Mouse (Mus musculus) lung, adult 2 months (tissue): ENCODE data around the gene Foxa3. TPM values are rescaled to one million over a fixed set of nuclear protein-coding genes. Genes with fewer than 3 reads are reported as not detected.
"Not testable (repeated sequence)": the region's sequence is repeated elsewhere in the genome, so short reads cannot be mapped to it uniquely, and the experiment has no call there.

Experiments used
- DNase-seq: peaks from one replicate; pipeline ENCODE4 v3.0.0; 2022
- H3K4me1 ChIP-seq: fragments of 200-500 bp; 2 replicates; pipeline ENCODE4 v1.6.1; 2011; ENCODE audit warnings: low read length; ENCODE audit not compliant: control insufficient read depth, insufficient read depth
- H3K4me3 ChIP-seq: fragments of 200-500 bp; replicated peaks from 2 replicates; pipeline ENCODE3; 2011; ENCODE audit warnings: low read depth, mild to moderate bottlenecking, control low read depth, low read length; ENCODE audit errors: extremely low read depth
- CTCF ChIP-seq: fragments of 200-500 bp; IDR thresholded peaks from 2 replicates; pipeline ENCODE4 v1.5.1; 2011; ENCODE audit warnings: mild to moderate bottlenecking, low read length, control low read depth; ENCODE audit not compliant: insufficient read depth
- POLR2A ChIP-seq: fragments of 200-500 bp; IDR thresholded peaks from 2 replicates; pipeline ENCODE4 v1.6.1; 2011; ENCODE audit warnings: low read depth, mild to moderate bottlenecking, control low read depth, low read length, borderline replicate concordance; ENCODE audit errors: extremely low read depth
- WGBS: fragments of 180-500 bp; shearing (Covaris S2); methylation state at CpG from one replicate; pipeline ENCODE4 v1.1.7; 2018; 5-methylcytosine and 5-hydroxymethylcytosine counted together
- polyA plus RNA-seq: library from polyadenylated mRNA; depleted of rRNA; stranded (reverse); fragments of >200 nt; gene quantifications from 2 replicates; pipeline ENCODE4 v1.2.3, GENCODE M21; 2012; rRNA removed

The Foxa3 gene
- 0.39 and 0.60 TPM in 2 replicates for polyA plus RNA-seq

DNA sequence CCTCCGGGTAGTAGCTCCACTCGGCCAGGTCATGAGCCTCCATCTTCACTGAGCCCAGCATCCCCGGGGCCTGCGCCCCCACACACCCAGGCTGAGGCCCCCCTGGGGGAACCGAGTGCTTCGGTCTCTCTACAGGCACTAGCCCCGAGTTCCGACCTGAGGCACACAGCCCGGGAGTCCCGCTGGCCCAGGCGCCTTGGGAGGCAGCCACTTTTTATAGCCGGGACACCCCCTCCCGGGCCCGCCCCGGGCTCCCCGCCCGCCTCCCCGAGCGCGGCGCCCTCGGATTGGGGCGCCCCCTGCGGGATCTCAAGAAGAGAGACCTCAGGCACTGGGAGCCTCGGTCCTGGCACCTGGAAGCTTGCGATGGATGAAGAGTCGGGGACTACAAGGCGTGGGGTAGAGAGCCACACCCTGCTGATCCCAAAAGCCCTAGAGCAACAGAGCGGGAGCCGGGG lies at the start of gene Foxa3:
TSS of gene Foxa3 (minus strand) at position 182 of the 458 bp plus-strand sequence.
- DNase-seq, result no peak
- 2% methylated on average over 29 of the region's 30 CpGs for WGBS
- Histone ChIP-seq H3K4me1 (peaks cover 7% of the 10 kb centered on the region), H3K4me3 (peak within 1 kb of the TSS; percentile 86)
- TF ChIP-seq POLR2A (no peak), CTCF (no peak)

- not testable (repeated sequence) for H3K4me1 ChIP-seq, DNase-seq, H3K4me3 ChIP-seq
- WGBS, result 44% methylated on average over 3 of the region's 3 CpGs
Observed at GRCm38 (mm10) chr7:19071024-19071423, 47.7 kb upstream of the Foxa3 start.

GRCm38 (mm10) chr7:19069500-19069899 lies 46.2 kb upstream of the Foxa3 start:
- 49% methylated on average over 3 of the region's 3 CpGs for WGBS
- H3K4me1 ChIP-seq, result no peaks in the 10 kb centered on the region
- no peak overlapping the region for H3K4me3 ChIP-seq
- TF ChIP-seq POLR2A (no peak), CTCF (peak; percentile 51)
- no peak for DNase-seq

- DNase-seq, result peak; percentile 72
- H3K4me3 ChIP-seq, result no peak overlapping the region
- 1% methylated on average over 2 of the region's 2 CpGs for WGBS
Observed at GRCm38 (mm10) chr7:19068707-19069106, 45.4 kb upstream of the Foxa3 start.

GRCm38 (mm10) chr7:19067935-19068334 lies 44.6 kb upstream of the Foxa3 start:
- Histone ChIP-seq H3K4me3 (no peak overlapping the region), H3K4me1 (no peaks in the 10 kb centered on the region)
- 63% methylated on average over 13 of the region's 14 CpGs for WGBS
- TF ChIP-seq POLR2A (no peak), CTCF (no peak)
- DNase-seq, result no peak

More at GRCm38 (mm10) chr7:19068707-19069106, 45.4 kb upstream of the Foxa3 start:
- TF ChIP-seq POLR2A, result no peak
- peak; percentile 79 for TF ChIP-seq CTCF
- H3K4me1 ChIP-seq, result no peaks in the 10 kb centered on the region

GRCm38 (mm10) chr7:19067063-19067462 lies 43.7 kb upstream of the Foxa3 start:
- H3K4me1 ChIP-seq, result no peaks in the 10 kb centered on the region
- H3K4me3 ChIP-seq, result no peak overlapping the region
- 39% methylated on average over 14 of the region's 14 CpGs for WGBS
- TF ChIP-seq POLR2A, result no peak
- TF ChIP-seq CTCF, result no peak
- DNase-seq, result no peak

DNA sequence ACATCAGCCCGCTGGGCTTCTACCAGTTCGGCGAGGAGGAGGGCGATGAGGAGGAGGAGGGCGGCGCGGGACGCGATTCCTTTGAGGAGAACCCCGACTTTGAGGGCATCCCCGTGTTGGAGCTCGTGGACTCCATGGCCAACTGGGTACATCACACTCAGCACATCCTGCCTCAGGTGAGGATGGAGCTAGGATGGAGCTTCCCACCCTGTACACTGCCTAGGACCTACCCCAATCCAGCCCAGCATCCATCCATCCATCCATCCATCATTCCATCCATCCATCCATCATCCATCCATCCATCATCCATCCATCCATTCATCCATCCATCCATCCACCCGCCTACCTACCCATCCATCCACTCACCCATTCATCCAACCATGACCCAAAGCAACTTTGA lies 42.6 kb upstream of the Foxa3 start:
- Histone ChIP-seq H3K4me3 (no peak overlapping the region), H3K4me1 (no peaks in the 10 kb centered on the region)
- DNase-seq, result no peak
- TF ChIP-seq CTCF (no peak), POLR2A (no peak)
- whole genome bisulfite sequencing, result 49% methylated on average over 13 of the region's 13 CpGs

DNA sequence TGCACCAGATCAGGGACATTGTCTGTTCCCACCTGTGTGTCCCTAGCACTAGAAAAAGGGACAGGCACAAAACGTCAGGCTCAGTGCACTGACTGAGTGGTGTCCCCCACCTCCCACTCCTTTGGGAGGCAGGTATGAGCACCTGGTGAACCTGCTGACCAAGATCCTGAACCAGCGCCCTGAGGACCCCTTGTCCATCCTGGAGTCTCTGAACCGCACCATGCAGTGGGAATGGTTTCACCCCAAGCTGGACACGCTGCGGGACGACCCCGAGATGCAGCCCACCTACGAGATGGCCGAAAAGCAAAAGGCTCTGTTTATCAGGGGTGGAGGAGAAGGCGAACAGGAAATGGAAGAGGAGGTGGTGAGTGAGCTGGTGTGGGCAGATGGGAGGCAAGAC lies 34.1 kb upstream of the Foxa3 start:
- WGBS, result 66% methylated on average over 10 of the region's 10 CpGs
- no peaks in the 10 kb centered on the region for H3K4me1 ChIP-seq
- TF ChIP-seq POLR2A (no peak), CTCF (no peak)
- no peak for DNase-seq
- no peak overlapping the region for H3K4me3 ChIP-seq

- no peak overlapping the region for H3K4me3 ChIP-seq
- DNase-seq, result no peak
- 85% methylated on average over 8 of the region's 8 CpGs for WGBS
- no peaks in the 10 kb centered on the region for H3K4me1 ChIP-seq
- TF ChIP-seq CTCF, result no peak
- TF ChIP-seq POLR2A, result no peak
Observed at GRCm38 (mm10) chr7:19055108-19055507, 31.8 kb upstream of the Foxa3 start.

- Histone ChIP-seq H3K4me1 (no peaks in the 10 kb centered on the region), H3K4me3 (no peak overlapping the region)
- no peak for TF ChIP-seq CTCF
- no peak for TF ChIP-seq POLR2A
- DNase-seq, result no peak
- 77% methylated on average over 9 of the region's 9 CpGs for WGBS
Observed at GRCm38 (mm10) chr7:19054777-19055076, 31.4 kb upstream of the Foxa3 start.
